Mouse (Mus musculus): ENCODE data around the gene Dhrs13.

GRCm38 (mm10) chr11:78083595-78083994, 51.5 kb downstream of the Dhrs13 start:
- TF ChIP-seq CTCF (IDR thresholded peaks at IDR 0.05; ENCODE audit: low read depth) = no peak
- TF ChIP-seq EP300 (IDR thresholded peaks at IDR 0.05; ENCODE audit: low read depth) = no peak

Data from heart, postnatal 0 days (tissue).